15 mouse cellular contexts compared by ENCODE assay signal in the genomic region with DNA sequence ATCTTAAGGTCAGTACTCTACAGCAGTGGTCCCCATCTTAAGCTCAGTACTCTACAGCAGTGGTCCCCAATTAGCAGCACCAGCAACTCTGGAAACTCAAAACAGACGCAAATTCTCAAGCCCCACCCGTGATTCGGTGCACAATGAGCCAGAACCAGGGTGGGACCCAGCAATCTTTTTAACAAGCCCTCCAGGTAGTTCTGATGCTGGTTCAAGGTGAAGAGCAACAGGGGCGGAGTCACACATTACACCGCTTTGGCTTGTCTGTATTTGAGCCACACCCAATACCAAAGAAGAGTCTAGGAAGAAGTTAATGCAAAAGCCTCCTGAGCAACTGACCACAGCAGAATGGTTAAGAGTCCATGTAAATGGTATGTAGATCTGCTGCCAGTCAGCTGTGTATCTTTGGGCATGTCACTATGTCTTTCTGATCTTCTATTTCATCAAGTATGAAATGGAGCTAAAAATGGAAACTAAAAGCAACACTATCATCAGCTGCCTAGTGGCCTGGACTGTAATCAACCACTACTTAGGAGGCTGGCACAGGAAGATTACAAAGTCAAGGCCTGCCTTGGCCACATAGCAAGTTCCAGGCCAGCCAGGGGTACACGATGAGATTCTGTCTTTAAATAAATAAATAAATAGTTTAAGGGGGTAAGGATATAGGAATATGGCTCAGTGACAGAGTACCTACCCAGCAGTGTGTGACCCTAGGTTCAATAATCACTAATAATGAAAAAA. TPM values are rescaled to one million over a fixed set of nuclear protein-coding genes. Genes with fewer than 3 reads are reported as not detected.
DNase-seq lines count a peak whose midpoint lies in the region; ATAC-seq and TF ChIP-seq lines count a peak whose summit lies in the region.
"Had no signal": no experiment of that assay in that cellular context is flagged by ENCODE, and none has a peak within 500 bp of the region (broad histone marks: within the 10 kb centered on the region; RNA-seq: fewer than 3 reads in every experiment).

No protein-coding gene starts in this region.

- no peaks in the 10 kb centered on the region for H3K27me3 ChIP-seq in heart, embryonic 10.5 days (ENCODE audit: insufficient read depth, poor library complexity, severe bottlenecking)
- H3K27me3 ChIP-seq in heart, adult 2 months (ENCODE audit: control insufficient read depth, insufficient read depth, low read length): no peaks in the 10 kb centered on the region
- no peaks in the 10 kb centered on the region for H3K27me3 ChIP-seq in kidney, embryonic 15.5 days
- H3K27me3 ChIP-seq in ES-Bruce4 (ENCODE audit: control insufficient read depth, insufficient read depth, low read length, poor library complexity, severe bottlenecking): no peaks in the 10 kb centered on the region
- no peaks in the 10 kb centered on the region for H3K27me3 ChIP-seq in liver, embryonic 11.5 days (replicated peaks; ENCODE audit: control insufficient read depth, insufficient read depth, low read length)

- peak overlapping the region; percentile 78 for H3K27ac ChIP-seq in heart, embryonic 10.5 days
- no peak overlapping the region for H3K27ac ChIP-seq in heart, adult 2 months
- H3K27ac ChIP-seq in kidney, embryonic 15.5 days: peak overlapping the region; percentile 79; the same call in 1 of the 2 replicates
- peak overlapping the region; percentile 100 for H3K27ac ChIP-seq in ES-Bruce4 (ENCODE audit: insufficient read depth, low read length)
- H3K27ac ChIP-seq in liver, embryonic 11.5 days (ENCODE audit: low read depth, low read length): no peak overlapping the region

- H3K79me2 ChIP-seq in heart, adult 2 months (replicated peaks; ENCODE audit: control insufficient read depth, insufficient read depth, low read length): peaks cover 2% of the 10 kb centered on the region; the same call in 1 of the 2 replicates

- ATAC-seq in kidney, embryonic 15.5 days (replicated peaks; ENCODE audit: low FRiP score): no peak
- peak; percentile 49 for ATAC-seq in liver, embryonic 11.5 days (replicated peaks; ENCODE audit: low FRiP score)
- ATAC-seq: intestine, embryonic 16.5 days had no signal

- TF ChIP-seq POLR2A in heart, adult 2 months (IDR thresholded peaks at IDR 0.05; ENCODE audit: insufficient read depth, low read depth, low read length): no peak
- no peak for TF ChIP-seq POLR2A in ES-Bruce4 (IDR thresholded peaks at IDR 0.05; ENCODE audit: insufficient read depth, low read length)

- H3K9ac ChIP-seq in heart, adult 2 months (ENCODE audit: low read depth, low read length): no peak overlapping the region
- H3K9ac ChIP-seq in kidney, embryonic 15.5 days: no peak overlapping the region
- peak overlapping the region; percentile 64 for H3K9ac ChIP-seq in ES-Bruce4 (ENCODE audit: low read depth, poor library complexity, severe bottlenecking)
- no peak overlapping the region for H3K9ac ChIP-seq in liver, embryonic 11.5 days (ENCODE audit: low read depth, low read length)

- peaks cover 48% of the 10 kb centered on the region for H3K4me1 ChIP-seq in heart, embryonic 10.5 days
- peaks cover 27% of the 10 kb centered on the region for H3K4me1 ChIP-seq in heart, adult 2 months (ENCODE audit: control insufficient read depth, insufficient read depth, low read length)
- peaks cover 25% of the 10 kb centered on the region for H3K4me1 ChIP-seq in kidney, embryonic 15.5 days
- H3K4me1 ChIP-seq in ES-Bruce4 (ENCODE audit: control insufficient read depth, insufficient read depth, low read length): peaks cover 6% of the 10 kb centered on the region
- peaks cover 22% of the 10 kb centered on the region for H3K4me1 ChIP-seq in liver, embryonic 11.5 days (replicated peaks; ENCODE audit: control insufficient read depth, insufficient read depth, low read length)

- WGBS in heart, embryonic 10.5 days: 70% methylated on average over 6 of the region's 6 CpGs
- 67% methylated on average over 6 of the region's 6 CpGs for WGBS in heart, adult 2 months
- 80% methylated on average over 6 of the region's 6 CpGs for WGBS in kidney, embryonic 15.5 days
- WGBS in liver, embryonic 11.5 days: 71% methylated on average over 6 of the region's 6 CpGs

- no peaks in the 10 kb centered on the region for H3K36me3 ChIP-seq in heart, embryonic 10.5 days
- H3K36me3 ChIP-seq in heart, adult 2 months (ENCODE audit: control insufficient read depth, insufficient read depth, low read length): peaks cover 21% of the 10 kb centered on the region
- H3K36me3 ChIP-seq in kidney, embryonic 15.5 days: no peaks in the 10 kb centered on the region
- no peaks in the 10 kb centered on the region for H3K36me3 ChIP-seq in ES-Bruce4 (ENCODE audit: control insufficient read depth, insufficient read depth, low read length, poor library complexity, severe bottlenecking)
- H3K36me3 ChIP-seq in liver, embryonic 11.5 days (ENCODE audit: control insufficient read depth, insufficient read depth, low read length): no peaks in the 10 kb centered on the region

- no peak overlapping the region for H3K4me2 ChIP-seq in kidney, embryonic 15.5 days
- no peak overlapping the region for H3K4me2 ChIP-seq in liver, embryonic 11.5 days

- DNase-seq in heart, embryonic 10.5 days (ENCODE audit: low spot score): no peak
- no peak for DNase-seq in heart, adult 2 months
- no peak for DNase-seq in kidney, adult 11 months
- DNase-seq in liver, embryonic 11.5 days (ENCODE audit: low spot score): no peak
- no peak for DNase-seq in left cerebral cortex, postnatal 36 days (ENCODE audit: low spot score in 2 of 2)
- no peak for DNase-seq in gastrocnemius, postnatal 10 days
- DNase-seq: adrenal gland, adult 8-10 months; gastrocnemius, adult 2 months; layer of hippocampus, adult 9-11 months; lung, adult 2 months; right cerebral cortex, postnatal 4 days had no signal

- TF ChIP-seq CTCF in heart, adult 2 months (IDR thresholded peaks at IDR 0.05): no peak
- TF ChIP-seq CTCF in ES-Bruce4 (IDR thresholded peaks at IDR 0.05; ENCODE audit: low read depth, low read length): no peak

- intact Hi-C loops in heart, adult 2 months (cut with DNase I): loop anchor here (2.0 kb wide), 1 partner anchor 31 kb away; no protein-coding TSS in a partner anchor
- intact Hi-C loops in left cerebral cortex, postnatal 36 days (cut with DNase I): no loop called here

- TF ChIP-seq EP300 in heart, adult 2 months (IDR thresholded peaks at IDR 0.05; ENCODE audit: insufficient read depth, low read depth, low read length): no peak
- peak; percentile 97 for TF ChIP-seq EP300 in ES-Bruce4 (IDR thresholded peaks at IDR 0.05; ENCODE audit: insufficient read depth, low read depth, low read length)

- H3K4me3 ChIP-seq in heart, embryonic 10.5 days: no peak overlapping the region
- no peak overlapping the region for H3K4me3 ChIP-seq in heart, adult 2 months
- H3K4me3 ChIP-seq in kidney, embryonic 15.5 days (replicated peaks): no peak overlapping the region
- peak overlapping the region; percentile 31 for H3K4me3 ChIP-seq in ES-Bruce4 (ENCODE audit: low read depth, low read length)
- no peak overlapping the region for H3K4me3 ChIP-seq in liver, embryonic 11.5 days (ENCODE audit: low read depth, low read length)
- H3K4me3 ChIP-seq: forebrain, embryonic 10.5 days; gastrocnemius, adult 2 months had no signal

- H3K9me3 ChIP-seq in heart, embryonic 10.5 days: no peaks in the 10 kb centered on the region
- H3K9me3 ChIP-seq in kidney, embryonic 15.5 days (replicated peaks): no peaks in the 10 kb centered on the region
- H3K9me3 ChIP-seq in ES-Bruce4 (replicated peaks; ENCODE audit: control insufficient read depth, insufficient read depth, low read length, poor library complexity, severe bottlenecking): no peaks in the 10 kb centered on the region; the same call in 1 of the 2 replicates
- H3K9me3 ChIP-seq in liver, embryonic 11.5 days (ENCODE audit: control insufficient read depth, low read length): no peaks in the 10 kb centered on the region
- H3K9me3 ChIP-seq: forebrain, embryonic 10.5 days had no signal

RNA-seq across cellular contexts. Expression of a gene that starts 58.7 kb away (rescaled TPM):
- polyA plus RNA-seq in heart, embryonic 10.5 days (2016; fragmentation: Nextera tagmentation; extraction: Ambion mirVana): 57.4 and 58.9 TPM in 2 replicates
- 100 to 1,000 TPM; 222 to 223 TPM for total RNA-seq in heart, adult 2 months (2021)
- 71.4 and 102 TPM in 2 replicates for polyA plus RNA-seq in heart, adult 2 months (2012; rRNA removed)
- polyA plus RNA-seq in kidney, embryonic 15.5 days (2015; fragmentation: Nextera tagmentation; extraction: Ambion mirVana): 38.1 and 41.2 TPM in 2 replicates
- 251 and 257 TPM in 2 replicates for polyA plus RNA-seq in ES-Bruce4 (2011; ENCODE audit: insufficient read depth, insufficient read length, low read depth, missing spikeins)
- polyA plus RNA-seq in liver, embryonic 11.5 days (2014; fragmentation: Nextera tagmentation; extraction: Ambion mirVana): 35.3 and 36.5 TPM in 2 replicates
- 100 to 1,000 TPM; 187 to 233 TPM for total RNA-seq in left cerebral cortex, postnatal 36 days (2021)
- 100 to 1,000 TPM; 108 to 144 TPM for total RNA-seq in gastrocnemius, postnatal 10 days (2021)

Comparison
In these comparisons a context has a peak if more than half of its experiments do, and no peak if none do; other contexts are left out.
1. H3K27ac ChIP-seq: peak in heart, embryonic 10.5 days (single experiment), kidney, embryonic 15.5 days (single experiment) and ES-Bruce4 (single experiment); none in heart, adult 2 months (single experiment) and liver, embryonic 11.5 days (single experiment).